Mouse (Mus musculus) thymus, postnatal 14 days (tissue): Measurements from ENCODE around the gene Xylt1.

Experiments
- DNase-seq: peaks from one replicate; pipeline ENCODE4 v3.0.0; 2021

Xylt1 gene

GRCm38 (mm10) chr7:117440994-117441393 is 60.2 kb downstream of the Xylt1 start:
- DNase-seq, result no peak

- DNase-seq, result no peak
Measured at GRCm38 (mm10) chr7:117442639-117443038, 61.9 kb downstream of the Xylt1 start.

- no peak for DNase-seq
Measured at GRCm38 (mm10) chr7:117443215-117443614, 62.4 kb downstream of the Xylt1 start.

GRCm38 (mm10) chr7:117445471-117445870 is 64.7 kb downstream of the Xylt1 start:
- DNase-seq, result no peak

GRCm38 (mm10) chr7:117449605-117450004 is 68.8 kb downstream of the Xylt1 start:
- DNase-seq, result no peak

- DNase-seq, result no peak
Measured at GRCm38 (mm10) chr7:117451212-117451611, 70.4 kb downstream of the Xylt1 start.

GRCm38 (mm10) chr7:117452269-117452668 is 71.5 kb downstream of the Xylt1 start:
- no peak for DNase-seq

- DNase-seq, result no peak
Measured at GRCm38 (mm10) chr7:117454789-117455548, 74.2 kb downstream of the Xylt1 start.

GRCm38 (mm10) chr7:117462196-117462935 is 81.6 kb downstream of the Xylt1 start:
- peak; percentile 68 for DNase-seq

GRCm38 (mm10) chr7:117464956-117465355 is 84.2 kb downstream of the Xylt1 start:
- DNase-seq, result no peak

GRCm38 (mm10) chr7:117466006-117466780 is 85.4 kb downstream of the Xylt1 start:
- no peak for DNase-seq

GRCm38 (mm10) chr7:117470243-117470802 is 89.5 kb downstream of the Xylt1 start:
- no peak for DNase-seq

- DNase-seq, result no peak
Measured at GRCm38 (mm10) chr7:117472055-117472780, 91.4 kb downstream of the Xylt1 start.

- no peak for DNase-seq
Measured at GRCm38 (mm10) chr7:117472781-117473743, 92.3 kb downstream of the Xylt1 start.

GRCm38 (mm10) chr7:117474302-117474701 is 93.5 kb downstream of the Xylt1 start:
- no peak for DNase-seq

GRCm38 (mm10) chr7:117475106-117475505 is 94.3 kb downstream of the Xylt1 start:
- no peak for DNase-seq

- no peak for DNase-seq
Measured at GRCm38 (mm10) chr7:117478937-117479336, 98.2 kb downstream of the Xylt1 start.

- DNase-seq, result no peak
Measured at GRCm38 (mm10) chr7:117480831-117481230, 100.1 kb downstream of the Xylt1 start.

- DNase-seq, result no peak
Measured at GRCm38 (mm10) chr7:117481404-117481803, 100.6 kb downstream of the Xylt1 start.

GRCm38 (mm10) chr7:117482701-117483100 is 101.9 kb downstream of the Xylt1 start:
- DNase-seq, result no peak

GRCm38 (mm10) chr7:117484589-117484988 is 103.8 kb downstream of the Xylt1 start:
- no peak for DNase-seq
